Mouse (Mus musculus): ENCODE measurements around the gene Cdc37l1. TPM values are rescaled to one million over a fixed set of nuclear protein-coding genes. Genes with fewer than 3 reads are reported as not detected.

Cdc37l1 gene
- total RNA-seq, 2 experiments from 2014 or later: 31.4 to 41.0 TPM

Other genes with a start within 250 kb of the Cdc37l1 start
- gene Slc1a1, start 155.3 kb upstream of the Cdc37l1 start, total RNA-seq (2014; fragmentation: Nextera tagmentation): not detected in 2 replicates
- not detected in 2 replicates for gene Slc1a1, start 155.3 kb upstream of the Cdc37l1 start, total RNA-seq (2017)
- gene Plpp6, start 26.4 kb upstream of the Cdc37l1 start, total RNA-seq (2014; fragmentation: Nextera tagmentation): 8.8 and 9.9 TPM in 2 replicates
- 4.0 and 5.1 TPM in 2 replicates for gene Plpp6, start 26.4 kb upstream of the Cdc37l1 start, total RNA-seq (2017)
- not detected in 2 replicates for gene 4430402I18Rik, start 22.6 kb upstream of the Cdc37l1 start, total RNA-seq (2014; fragmentation: Nextera tagmentation)
- 0.72 TPM in 1 of 2 replicates, not detected in the other for gene 4430402I18Rik, start 22.6 kb upstream of the Cdc37l1 start, total RNA-seq (2017)
- gene Ak3, start 57.6 kb downstream of the Cdc37l1 start, total RNA-seq (2014; fragmentation: Nextera tagmentation): 41.2 and 51.0 TPM in 2 replicates
- 20.5 and 27.8 TPM in 2 replicates for gene Ak3, start 57.6 kb downstream of the Cdc37l1 start, total RNA-seq (2017)
- gene Rcl1, start 111.0 kb downstream of the Cdc37l1 start, total RNA-seq (2014; fragmentation: Nextera tagmentation): 31.7 and 36.0 TPM in 2 replicates
- 67.6 and 82.0 TPM in 2 replicates for gene Rcl1, start 111.0 kb downstream of the Cdc37l1 start, total RNA-seq (2017)